Mouse (Mus musculus): ENCODE results near the gene Kif1c. TPM values are rescaled to one million over a fixed set of nuclear protein-coding genes. Genes with fewer than 3 reads are reported as not detected.

The Kif1c gene
- polyA plus RNA-seq, 1 experiment from 2014 or later, result 14.3 TPM

DNA sequence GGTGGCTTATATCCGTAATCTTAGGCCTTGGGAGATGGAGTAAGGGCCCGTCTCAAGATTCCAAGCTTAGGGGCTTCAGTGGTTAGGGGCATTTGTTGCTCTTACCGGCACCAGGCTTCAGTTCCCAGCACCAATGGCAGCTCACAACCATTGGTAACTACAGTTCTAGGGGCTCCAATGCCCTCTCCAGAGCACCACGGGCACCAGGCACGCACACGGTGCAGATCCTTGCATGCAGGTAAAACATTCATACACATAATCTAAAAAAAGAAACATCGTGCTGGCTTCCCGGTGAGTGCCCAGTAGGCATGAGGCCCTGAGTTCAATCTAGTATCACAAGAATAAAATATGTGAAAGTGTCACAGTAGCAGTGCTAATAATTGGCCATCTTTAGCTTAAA is 37.2 kb upstream of the Kif1c start:
- ATAC-seq (replicated peaks; ENCODE audit: low FRiP score, low TSS enrichment, low read depth) (no peak), DNase-seq (ENCODE audit: low spot score) (no peak)
- Histone ChIP-seq H3K4me3 (ENCODE audit: low read depth, low read length) (no peak overlapping the region), H3K36me3 (ENCODE audit: control insufficient read depth, insufficient read depth, low read length) (peaks cover 54% of the 10 kb centered on the region), H3K4me1 (replicated peaks; ENCODE audit: control insufficient read depth, insufficient read depth, low read length) (peaks cover 15% of the 10 kb centered on the region), H3K4me2 (ENCODE audit: low read length) (no peak overlapping the region), H3K27ac (ENCODE audit: low read depth) (no peak overlapping the region), H3K9ac (ENCODE audit: low read length) (no peak overlapping the region), H3K27me3 (replicated peaks; ENCODE audit: control insufficient read depth, insufficient read depth, low read length) (no peaks in the 10 kb centered on the region), H3K9me3 (ENCODE audit: control insufficient read depth, low read length) (no peaks in the 10 kb centered on the region)
- 92% methylated on average over 8 of the region's 8 CpGs for WGBS

DNA sequence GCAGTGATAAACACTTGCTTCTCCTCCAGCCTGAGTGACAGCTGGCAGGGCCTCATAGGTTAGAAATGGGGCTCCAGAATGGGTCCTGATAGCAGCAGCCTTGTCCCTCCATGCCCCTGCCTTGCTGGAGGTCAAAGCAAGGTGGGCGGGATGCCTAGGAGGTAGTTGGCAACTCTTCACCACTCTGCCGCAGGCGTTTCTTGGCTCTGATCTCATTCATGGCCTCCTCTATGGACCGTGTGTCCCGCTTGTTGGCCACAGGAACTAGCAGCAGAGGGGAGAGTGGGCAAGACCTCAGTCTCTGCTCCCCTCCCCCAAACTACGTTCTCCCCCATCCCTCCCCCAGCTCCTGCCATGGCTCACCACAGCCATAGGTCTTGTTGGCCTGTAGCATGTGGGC is 36.4 kb upstream of the Kif1c start:
- H3K4me1 ChIP-seq (replicated peaks; ENCODE audit: control insufficient read depth, insufficient read depth, low read length), result peaks cover 14% of the 10 kb centered on the region
- H3K27ac ChIP-seq (ENCODE audit: low read depth), result no peak overlapping the region
- 92% methylated on average over 6 of the region's 6 CpGs for WGBS
- H3K9ac ChIP-seq (ENCODE audit: low read length), result no peak overlapping the region
- H3K36me3 ChIP-seq (ENCODE audit: control insufficient read depth, insufficient read depth, low read length), result peaks cover 54% of the 10 kb centered on the region
- no peaks in the 10 kb centered on the region for H3K9me3 ChIP-seq (ENCODE audit: control insufficient read depth, low read length)
- H3K4me3 ChIP-seq (ENCODE audit: low read depth, low read length), result no peak overlapping the region
- H3K27me3 ChIP-seq (replicated peaks; ENCODE audit: control insufficient read depth, insufficient read depth, low read length), result no peaks in the 10 kb centered on the region
- DNase-seq (ENCODE audit: low spot score), result no peak
- no peak overlapping the region for H3K4me2 ChIP-seq (ENCODE audit: low read length)
- ATAC-seq (replicated peaks; ENCODE audit: low FRiP score, low TSS enrichment, low read depth), result no peak

DNA sequence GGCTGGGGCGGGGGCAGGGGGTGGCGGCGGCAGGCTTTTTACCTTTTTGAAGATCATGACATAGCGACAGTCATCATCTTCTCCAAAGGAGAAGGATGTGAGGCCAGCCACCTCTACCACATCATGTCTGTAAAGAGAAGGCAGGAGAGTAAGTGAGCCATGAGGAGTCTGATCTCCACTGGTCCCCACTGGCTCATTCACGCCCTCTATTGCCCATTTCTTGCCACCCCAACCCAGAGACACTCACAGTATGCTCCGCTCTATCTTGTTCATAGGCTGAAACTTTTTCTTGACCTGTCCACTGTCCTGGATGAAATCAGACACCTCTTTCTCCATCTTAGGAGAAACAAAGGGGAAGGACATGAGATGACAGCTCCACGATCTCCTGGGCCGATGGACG is 35.6 kb upstream of the Kif1c start:
- Histone ChIP-seq H3K27ac (ENCODE audit: low read depth) (no peak overlapping the region), H3K4me3 (ENCODE audit: low read depth, low read length) (no peak overlapping the region), H3K9me3 (ENCODE audit: control insufficient read depth, low read length) (no peaks in the 10 kb centered on the region), H3K27me3 (replicated peaks; ENCODE audit: control insufficient read depth, insufficient read depth, low read length) (no peaks in the 10 kb centered on the region), H3K4me2 (ENCODE audit: low read length) (no peak overlapping the region), H3K36me3 (ENCODE audit: control insufficient read depth, insufficient read depth, low read length) (peaks cover 54% of the 10 kb centered on the region), H3K4me1 (replicated peaks; ENCODE audit: control insufficient read depth, insufficient read depth, low read length) (peaks cover 14% of the 10 kb centered on the region), H3K9ac (ENCODE audit: low read length) (no peak overlapping the region)
- 91% methylated on average over 9 of the region's 9 CpGs for WGBS
- DNase-seq (ENCODE audit: low spot score) (no peak), ATAC-seq (replicated peaks; ENCODE audit: low FRiP score, low TSS enrichment, low read depth) (no peak)

DNA sequence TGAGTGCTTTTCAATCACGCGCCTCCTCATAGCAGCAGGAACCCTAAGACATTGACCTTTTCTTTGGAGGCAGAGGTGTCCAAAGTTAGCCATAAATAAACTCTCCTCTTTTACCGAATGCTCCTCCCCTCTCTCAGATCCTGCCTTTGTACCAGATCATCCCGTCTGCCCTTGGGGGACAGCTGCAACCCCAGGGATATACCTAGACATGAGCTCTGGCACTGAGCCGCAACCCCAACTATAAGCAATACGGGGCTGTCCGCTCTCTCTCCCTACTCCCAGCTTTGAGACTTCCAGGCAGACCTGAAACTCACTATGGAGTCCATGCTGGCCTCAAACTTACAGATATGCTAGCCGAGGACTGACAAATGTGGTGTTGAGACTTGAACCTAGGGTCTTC is 33.7 kb upstream of the Kif1c start:
- H3K36me3 ChIP-seq (ENCODE audit: control insufficient read depth, insufficient read depth, low read length), result peaks cover 55% of the 10 kb centered on the region
- no peak overlapping the region for H3K9ac ChIP-seq (ENCODE audit: low read length)
- H3K4me1 ChIP-seq (replicated peaks; ENCODE audit: control insufficient read depth, insufficient read depth, low read length), result peaks cover 21% of the 10 kb centered on the region
- no peak overlapping the region for H3K4me2 ChIP-seq (ENCODE audit: low read length)
- ATAC-seq (replicated peaks; ENCODE audit: low FRiP score, low TSS enrichment, low read depth) (no peak), DNase-seq (ENCODE audit: low spot score) (no peak)
- no peak overlapping the region for H3K4me3 ChIP-seq (ENCODE audit: low read depth, low read length)
- H3K27ac ChIP-seq (ENCODE audit: low read depth), result no peak overlapping the region
- WGBS, result 94% methylated on average over 8 of the region's 8 CpGs
- no peaks in the 10 kb centered on the region for H3K9me3 ChIP-seq (ENCODE audit: control insufficient read depth, low read length)
- H3K27me3 ChIP-seq (replicated peaks; ENCODE audit: control insufficient read depth, insufficient read depth, low read length), result no peaks in the 10 kb centered on the region

DNA sequence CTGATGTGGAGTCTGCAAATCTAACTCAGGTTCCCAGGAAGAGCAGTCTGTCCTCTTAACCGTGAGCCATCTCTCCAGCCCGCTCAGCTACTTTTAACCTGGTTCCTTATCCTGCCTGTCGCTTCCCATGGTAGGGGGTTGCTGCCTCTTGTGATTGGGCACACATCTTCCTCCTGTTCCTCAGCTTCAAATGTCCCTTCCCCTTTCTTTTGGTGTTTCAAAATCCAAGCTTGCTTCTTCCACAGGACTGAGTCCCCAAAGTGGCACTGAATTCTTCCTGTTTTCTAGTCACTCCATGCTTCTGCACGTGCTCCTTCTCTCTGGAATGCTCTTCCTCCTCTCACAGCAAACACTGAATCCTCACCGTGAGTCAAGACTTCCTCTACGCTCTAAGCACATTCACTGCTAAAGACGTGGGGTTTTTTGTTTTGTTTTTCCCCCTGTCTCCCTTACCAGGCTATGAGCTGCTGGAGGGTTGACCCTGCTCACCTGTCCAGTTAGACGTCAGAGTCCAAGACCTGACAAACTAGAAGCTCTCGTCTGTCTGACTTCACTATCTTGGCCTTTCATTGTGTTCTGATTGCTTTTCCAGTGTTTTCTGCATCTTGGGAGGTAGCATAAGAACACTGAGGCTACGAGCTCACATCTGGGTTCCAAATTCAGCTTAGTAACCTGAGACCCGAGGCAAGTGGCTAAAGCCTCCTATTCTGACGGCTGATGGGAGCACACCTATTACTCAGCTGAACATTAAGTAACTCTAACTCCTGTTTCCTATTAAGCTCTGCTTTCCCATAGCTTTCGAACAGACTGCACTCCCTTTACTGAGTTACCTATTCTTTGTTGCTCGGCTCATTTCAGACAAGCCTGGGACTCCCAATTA is 32.8 kb upstream of the Kif1c start:
- 69% methylated on average over 14 of the region's 14 CpGs for WGBS
- no peak for ATAC-seq (replicated peaks; ENCODE audit: low FRiP score, low TSS enrichment, low read depth)
- Histone ChIP-seq H3K9me3 (ENCODE audit: control insufficient read depth, low read length) (no peaks in the 10 kb centered on the region), H3K4me3 (ENCODE audit: low read depth, low read length) (peak overlapping the region; percentile 70), H3K4me1 (replicated peaks; ENCODE audit: control insufficient read depth, insufficient read depth, low read length) (peaks cover 21% of the 10 kb centered on the region), H3K4me2 (ENCODE audit: low read length) (peak overlapping the region; percentile 88), H3K9ac (ENCODE audit: low read length) (peak overlapping the region; percentile 59), H3K27ac (ENCODE audit: low read depth) (peak overlapping the region; percentile 96), H3K27me3 (replicated peaks; ENCODE audit: control insufficient read depth, insufficient read depth, low read length) (no peaks in the 10 kb centered on the region), H3K36me3 (ENCODE audit: control insufficient read depth, insufficient read depth, low read length) (peaks cover 50% of the 10 kb centered on the region)
- DNase-seq (ENCODE audit: low spot score), result no peak

DNA sequence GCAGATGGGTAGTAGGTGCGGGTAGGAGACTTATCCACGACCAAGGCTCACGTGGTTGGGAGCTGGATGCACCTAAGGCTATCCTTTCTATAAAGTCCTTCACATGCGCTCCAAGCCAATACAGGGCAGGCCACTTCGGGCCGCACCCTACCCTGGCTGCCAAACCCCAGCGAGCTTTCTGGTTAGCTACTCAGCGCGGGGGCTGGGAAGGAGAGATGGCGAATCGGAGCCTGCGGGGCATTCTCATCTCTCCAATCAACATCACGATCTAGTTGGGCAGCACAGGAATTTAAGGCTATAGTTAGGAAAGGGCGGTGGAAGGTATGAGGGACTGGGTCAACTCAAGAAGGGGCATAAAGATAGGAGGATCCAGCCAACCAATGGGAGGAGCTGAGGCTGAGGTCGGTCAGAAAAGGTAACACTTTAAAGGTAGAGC is 32.0 kb upstream of the Kif1c start:
- H3K36me3 ChIP-seq (ENCODE audit: control insufficient read depth, insufficient read depth, low read length), result peaks cover 47% of the 10 kb centered on the region
- peak overlapping the region; percentile 70 for H3K4me3 ChIP-seq (ENCODE audit: low read depth, low read length)
- DNase-seq (ENCODE audit: low spot score) (peak; percentile 85), ATAC-seq (replicated peaks; ENCODE audit: low FRiP score, low TSS enrichment, low read depth) (peak; percentile 60)
- peak overlapping the region; percentile 59 for H3K9ac ChIP-seq (ENCODE audit: low read length)
- H3K27ac ChIP-seq (ENCODE audit: low read depth), result peak overlapping the region; percentile 96
- no peaks in the 10 kb centered on the region for H3K27me3 ChIP-seq (replicated peaks; ENCODE audit: control insufficient read depth, insufficient read depth, low read length)
- peaks cover 21% of the 10 kb centered on the region for H3K4me1 ChIP-seq (replicated peaks; ENCODE audit: control insufficient read depth, insufficient read depth, low read length)
- no peaks in the 10 kb centered on the region for H3K9me3 ChIP-seq (ENCODE audit: control insufficient read depth, low read length)
- peak overlapping the region; percentile 88 for H3K4me2 ChIP-seq (ENCODE audit: low read length)
- whole genome bisulfite sequencing, result under 1% methylated on average over 15 of the region's 15 CpGs

DNA sequence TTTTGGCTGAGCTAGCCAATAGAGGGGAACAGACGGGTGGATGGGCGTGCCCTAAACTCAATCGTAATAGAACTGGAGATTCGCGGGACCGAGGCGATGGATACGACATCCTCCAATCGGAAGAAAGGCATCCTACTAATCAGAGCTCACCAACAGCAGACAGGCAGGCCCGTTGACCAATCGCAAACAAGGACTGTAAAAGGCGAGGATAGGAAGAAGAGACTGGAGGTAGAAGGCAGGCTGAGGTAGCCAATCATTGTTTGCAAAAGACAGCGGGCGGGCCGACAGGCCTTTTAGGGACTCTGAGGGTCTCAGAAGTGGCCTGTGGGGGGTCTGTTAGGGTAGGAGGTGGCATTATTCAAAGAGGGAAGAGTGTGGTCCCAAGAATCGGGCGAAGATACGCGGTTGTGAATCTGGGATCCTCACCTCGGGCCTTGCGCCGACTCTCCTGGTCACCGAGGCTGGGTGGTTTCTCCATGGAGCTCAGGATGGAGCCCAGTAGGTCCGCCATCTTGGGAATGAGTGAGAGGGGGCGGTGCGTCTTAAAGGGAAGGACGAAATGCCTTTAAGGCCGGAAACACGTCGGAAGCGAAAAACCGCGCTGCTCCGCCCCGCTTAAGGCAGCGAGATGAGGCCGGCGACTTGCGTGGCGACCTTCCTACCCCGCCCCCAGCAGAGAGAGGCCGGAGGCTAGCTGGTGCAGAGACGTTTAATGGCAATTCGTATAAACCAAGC is 31.4 kb upstream of the Kif1c start, which contains the start of gene Spag7:
Spag7 (minus strand) TSS at position 646 of the 735 bp plus-strand sequence.
- WGBS, result under 1% methylated on average over 44 of the region's 44 CpGs
- peak within 1 kb of the TSS; percentile 70 for H3K4me3 ChIP-seq (ENCODE audit: low read depth, low read length)
- peaks cover 45% of the 10 kb centered on the region for H3K36me3 ChIP-seq (ENCODE audit: control insufficient read depth, insufficient read depth, low read length)
- peak within 1 kb of the TSS; percentile 72 for H3K9ac ChIP-seq (ENCODE audit: low read length)
- H3K9me3 ChIP-seq (ENCODE audit: control insufficient read depth, low read length), result no peaks in the 10 kb centered on the region
- no peaks in the 10 kb centered on the region for H3K27me3 ChIP-seq (replicated peaks; ENCODE audit: control insufficient read depth, insufficient read depth, low read length)
- peak; percentile 95 for ATAC-seq (replicated peaks; ENCODE audit: low FRiP score, low TSS enrichment, low read depth)
- peak within 1 kb of the TSS; percentile 88 for H3K4me2 ChIP-seq (ENCODE audit: low read length)
- peak within 1 kb of the TSS; percentile 96 for H3K27ac ChIP-seq (ENCODE audit: low read depth)
- peaks cover 21% of the 10 kb centered on the region for H3K4me1 ChIP-seq (replicated peaks; ENCODE audit: control insufficient read depth, insufficient read depth, low read length)
- DNase-seq (ENCODE audit: low spot score), result peak; percentile 98

DNA sequence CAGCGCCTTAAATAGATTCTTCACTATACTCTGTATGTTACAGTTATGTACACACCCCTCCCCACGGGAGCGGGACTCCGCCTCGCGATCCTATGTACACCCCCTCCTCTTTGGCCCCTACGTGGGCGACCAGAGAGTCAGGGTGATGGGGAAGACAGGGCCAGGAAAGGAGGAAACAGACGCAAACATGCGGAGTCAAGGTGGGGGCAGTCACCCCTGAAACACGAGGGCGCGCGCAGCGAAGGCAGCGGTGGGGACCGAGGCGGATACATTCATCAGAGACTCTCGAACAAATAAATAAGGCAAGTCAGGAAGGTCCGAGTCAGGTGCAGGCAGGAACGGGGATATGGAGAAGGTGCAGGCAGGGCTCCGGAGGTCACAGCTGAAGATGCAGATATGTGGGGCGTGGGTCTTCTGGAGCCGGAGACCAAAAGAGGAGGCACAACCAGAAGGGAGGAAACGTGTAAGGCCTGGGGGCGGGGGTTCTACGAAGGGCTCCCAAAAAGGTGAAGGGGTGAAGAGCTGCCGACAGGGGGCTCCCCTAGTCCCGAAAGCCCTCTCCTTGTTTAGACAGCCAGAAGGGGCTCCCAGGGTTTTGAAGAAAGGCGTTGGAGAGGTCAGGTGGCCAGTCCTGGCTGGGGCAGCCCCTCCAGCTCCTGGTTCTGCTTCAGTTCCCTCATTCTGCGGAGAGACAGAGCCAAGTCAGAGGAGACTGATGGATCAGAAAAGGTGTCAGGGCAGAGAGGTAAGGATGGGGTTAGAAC is 30.6 kb upstream of the Kif1c start:
- H3K27me3 ChIP-seq (replicated peaks; ENCODE audit: control insufficient read depth, insufficient read depth, low read length), result no peaks in the 10 kb centered on the region
- peaks cover 21% of the 10 kb centered on the region for H3K4me1 ChIP-seq (replicated peaks; ENCODE audit: control insufficient read depth, insufficient read depth, low read length)
- H3K36me3 ChIP-seq (ENCODE audit: control insufficient read depth, insufficient read depth, low read length), result peaks cover 39% of the 10 kb centered on the region
- peak overlapping the region; percentile 72 for H3K9ac ChIP-seq (ENCODE audit: low read length)
- DNase-seq (ENCODE audit: low spot score) (peak; percentile 88), ATAC-seq (replicated peaks; ENCODE audit: low FRiP score, low TSS enrichment, low read depth) (peak; percentile 18)
- WGBS, result under 1% methylated on average over 31 of the region's 31 CpGs
- peak overlapping the region; percentile 96 for H3K27ac ChIP-seq (ENCODE audit: low read depth)
- H3K4me3 ChIP-seq (ENCODE audit: low read depth, low read length), result peak overlapping the region; percentile 70
- no peaks in the 10 kb centered on the region for H3K9me3 ChIP-seq (ENCODE audit: control insufficient read depth, low read length)
- H3K4me2 ChIP-seq (ENCODE audit: low read length), result peak overlapping the region; percentile 66
